Mouse (Mus musculus): ENCODE measurements around the gene Cldn7. TPM values are rescaled to one million over a fixed set of nuclear protein-coding genes. Genes with fewer than 3 reads are reported as not detected.

The Cldn7 gene
- polyA plus RNA-seq, 1 experiment from 2014 or later, result 13.4 TPM

GRCm38 (mm10) chr11:69984431-69984830, 19.9 kb downstream of the Cldn7 start:
- Histone ChIP-seq H3K27ac (no peak overlapping the region), H3K9me3 (no peaks in the 10 kb centered on the region), H3K27me3 (no peaks in the 10 kb centered on the region), H3K36me3 (peaks cover 60% of the 10 kb centered on the region), H3K4me2 (replicated peaks) (no peak overlapping the region), H3K4me3 (no peak overlapping the region), H3K4me1 (peaks cover 22% of the 10 kb centered on the region), H3K9ac (0 out of 2 replicates have a peak overlapping the region, but pooled peaks have one; percentile 4)
- 89% methylated on average over 8 of the region's 8 CpGs for WGBS
- no peak for ATAC-seq (ENCODE audit: low FRiP score, low read depth)

- peak overlapping the region; percentile 31; the same call in 1 of the 2 replicates for H3K9ac ChIP-seq
- ATAC-seq (ENCODE audit: low FRiP score, low read depth), result no peak
- no peaks in the 10 kb centered on the region for H3K9me3 ChIP-seq
- H3K27ac ChIP-seq, result no peak overlapping the region; the same call in 1 of the 2 replicates
- H3K4me2 ChIP-seq (replicated peaks), result no peak overlapping the region
- H3K27me3 ChIP-seq, result no peaks in the 10 kb centered on the region
- WGBS, result 90% methylated on average over 8 of the region's 8 CpGs
- peaks cover 69% of the 10 kb centered on the region for H3K36me3 ChIP-seq
- peaks cover 30% of the 10 kb centered on the region for H3K4me1 ChIP-seq
- no peak overlapping the region for H3K4me3 ChIP-seq
Observed at GRCm38 (mm10) chr11:69989949-69990348, 25.4 kb downstream of the Cldn7 start.

- Histone ChIP-seq H3K27ac (peak within 1 kb of the TSS; percentile 90), H3K4me1 (peaks cover 30% of the 10 kb centered on the region), H3K4me2 (replicated peaks) (peak within 1 kb of the TSS; percentile 72), H3K27me3 (no peaks in the 10 kb centered on the region), H3K9ac (peak within 1 kb of the TSS; percentile 89), H3K36me3 (peaks cover 60% of the 10 kb centered on the region), H3K9me3 (no peaks in the 10 kb centered on the region), H3K4me3 (peak within 1 kb of the TSS; percentile 80)
- WGBS, result under 1% methylated on average over 40 of the region's 40 CpGs
- ATAC-seq (ENCODE audit: low FRiP score, low read depth), result peak; percentile 70
Observed at GRCm38 (mm10) chr11:69990850-69991691, 26.5 kb downstream of the Cldn7 start, which contains the start of gene Gabarap. Gabarap (plus strand) TSS chr11:69991143.

DNA sequence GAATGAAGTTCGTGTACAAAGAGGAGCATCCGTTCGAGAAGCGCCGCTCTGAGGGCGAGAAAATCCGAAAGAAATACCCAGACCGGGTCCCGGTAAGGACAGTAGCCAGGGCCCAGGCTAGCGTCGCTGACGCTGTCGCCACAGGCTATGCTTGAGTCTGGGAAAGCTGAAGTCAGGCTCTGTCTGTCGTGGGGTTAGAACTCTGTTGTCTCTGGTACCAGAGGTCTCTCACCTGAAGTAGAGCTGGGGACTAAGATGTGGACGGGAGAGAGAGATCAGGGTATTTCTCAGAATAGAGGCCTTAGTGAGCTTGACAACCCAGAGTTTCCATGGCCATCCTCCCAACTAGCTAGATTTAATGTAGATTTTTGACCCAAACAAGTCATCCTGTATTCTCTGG, 27.1 kb downstream of the Cldn7 start:
- H3K36me3 ChIP-seq, result peaks cover 54% of the 10 kb centered on the region
- H3K9me3 ChIP-seq, result no peaks in the 10 kb centered on the region
- H3K27me3 ChIP-seq, result no peaks in the 10 kb centered on the region
- WGBS, result under 1% methylated on average over 15 of the region's 15 CpGs
- H3K9ac ChIP-seq, result peak overlapping the region; percentile 89
- H3K4me3 ChIP-seq, result peak overlapping the region; percentile 80
- 0 out of 2 replicates have a peak, but pooled peaks have one; percentile 0 for ATAC-seq (ENCODE audit: low FRiP score, low read depth)
- peaks cover 30% of the 10 kb centered on the region for H3K4me1 ChIP-seq
- peak overlapping the region; percentile 90 for H3K27ac ChIP-seq
- peak overlapping the region; percentile 72 for H3K4me2 ChIP-seq (replicated peaks)

- H3K4me3 ChIP-seq, result peak overlapping the region; percentile 80
- peak overlapping the region; percentile 89 for H3K9ac ChIP-seq
- 84% methylated on average over 10 of the region's 10 CpGs for WGBS
- peaks cover 31% of the 10 kb centered on the region for H3K4me1 ChIP-seq
- no peaks in the 10 kb centered on the region for H3K9me3 ChIP-seq
- ATAC-seq (ENCODE audit: low FRiP score, low read depth), result no peak
- no peak overlapping the region for H3K27ac ChIP-seq
- H3K36me3 ChIP-seq, result peaks cover 47% of the 10 kb centered on the region
- no peaks in the 10 kb centered on the region for H3K27me3 ChIP-seq
- peak overlapping the region; percentile 72 for H3K4me2 ChIP-seq (replicated peaks)
Observed at GRCm38 (mm10) chr11:69992396-69992795, 27.8 kb downstream of the Cldn7 start.

DNA sequence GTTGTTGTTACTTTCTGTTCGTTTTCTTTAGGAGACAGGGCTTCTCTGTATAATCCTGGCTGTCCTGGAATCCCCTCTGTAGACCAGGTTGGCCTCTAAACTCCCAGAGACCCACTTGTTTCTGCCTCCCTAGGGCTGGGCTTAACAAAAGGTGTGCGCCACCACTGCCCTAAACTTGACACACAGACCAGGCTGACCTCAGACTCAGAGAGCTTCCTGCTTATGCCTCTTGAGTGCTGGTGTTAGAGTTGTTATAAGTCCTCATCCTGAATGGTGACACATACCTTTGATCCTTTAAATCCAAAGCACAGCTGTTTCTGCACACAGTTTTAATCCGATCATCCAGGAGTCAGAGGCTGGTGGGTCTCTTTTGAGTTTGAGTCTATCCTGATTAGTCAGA, 28.4 kb downstream of the Cldn7 start:
- ATAC-seq (ENCODE audit: low FRiP score, low read depth), result no peak
- peak overlapping the region; percentile 89; the same call in 1 of the 2 replicates for H3K9ac ChIP-seq
- peak overlapping the region; percentile 72 for H3K4me2 ChIP-seq (replicated peaks)
- H3K27ac ChIP-seq, result no peak overlapping the region
- H3K27me3 ChIP-seq, result no peaks in the 10 kb centered on the region
- H3K4me3 ChIP-seq, result peak overlapping the region; percentile 80
- peaks cover 46% of the 10 kb centered on the region for H3K36me3 ChIP-seq
- H3K9me3 ChIP-seq, result no peaks in the 10 kb centered on the region
- WGBS, result 88% methylated on average over 3 of the region's 3 CpGs
- peaks cover 36% of the 10 kb centered on the region for H3K4me1 ChIP-seq

- Histone ChIP-seq H3K4me2 (replicated peaks) (peak overlapping the region; percentile 62), H3K4me1 (peaks cover 46% of the 10 kb centered on the region), H3K9me3 (no peaks in the 10 kb centered on the region), H3K27ac (no peak overlapping the region), H3K27me3 (no peaks in the 10 kb centered on the region), H3K9ac (no peak overlapping the region), H3K4me3 (peak overlapping the region; percentile 98; the same call in 1 of the 2 replicates), H3K36me3 (peaks cover 46% of the 10 kb centered on the region)
- no peak for ATAC-seq (ENCODE audit: low FRiP score, low read depth)
- 86% methylated on average over 11 of the region's 11 CpGs for WGBS
Observed at GRCm38 (mm10) chr11:69994401-69995090, 30.0 kb downstream of the Cldn7 start.

DNA sequence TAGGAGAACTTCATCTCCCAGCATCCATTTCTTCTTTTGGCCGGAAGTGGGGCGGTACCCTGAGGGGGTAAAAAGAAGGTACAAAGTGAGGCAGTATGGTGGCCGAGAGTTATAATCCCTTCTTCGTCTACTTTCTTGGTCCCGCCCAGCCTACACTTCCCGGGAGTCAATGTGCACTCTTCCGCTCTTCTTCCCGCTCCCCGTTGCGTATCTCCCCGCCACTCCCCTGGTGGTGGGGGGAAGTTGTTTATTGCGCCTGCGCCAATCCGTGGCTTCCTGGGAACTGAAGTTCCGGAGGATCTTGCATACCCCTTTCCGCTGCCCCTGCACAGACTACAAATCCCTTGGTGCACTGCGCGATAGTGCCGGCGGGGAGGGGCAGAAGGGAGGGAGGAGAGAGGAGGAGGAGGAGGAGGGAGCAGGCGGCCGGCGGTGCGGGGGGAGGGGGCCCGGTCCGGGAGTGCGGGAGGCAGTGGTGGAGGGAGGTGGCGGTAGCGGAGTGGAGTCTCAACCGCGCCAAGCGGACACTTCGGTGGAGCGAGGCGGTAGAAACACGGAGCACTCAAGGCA, 30.9 kb downstream of the Cldn7 start, which contains the start of gene Phf23:
Gene Phf23, plus strand, starts transcription at position 387 of the 570 bp plus-strand sequence.
- H3K27me3 ChIP-seq, result no peaks in the 10 kb centered on the region
- H3K4me2 ChIP-seq (replicated peaks), result peak within 1 kb of the TSS; percentile 62
- peak within 1 kb of the TSS; percentile 98 for H3K9ac ChIP-seq
- no peaks in the 10 kb centered on the region for H3K9me3 ChIP-seq
- under 1% methylated on average over 36 of the region's 36 CpGs for WGBS
- peak within 1 kb of the TSS; percentile 98 for H3K4me3 ChIP-seq
- peak within 1 kb of the TSS; percentile 98 for H3K27ac ChIP-seq
- H3K4me1 ChIP-seq, result peaks cover 45% of the 10 kb centered on the region
- peaks cover 44% of the 10 kb centered on the region for H3K36me3 ChIP-seq
- ATAC-seq (ENCODE audit: low FRiP score, low read depth), result peak; percentile 85

DNA sequence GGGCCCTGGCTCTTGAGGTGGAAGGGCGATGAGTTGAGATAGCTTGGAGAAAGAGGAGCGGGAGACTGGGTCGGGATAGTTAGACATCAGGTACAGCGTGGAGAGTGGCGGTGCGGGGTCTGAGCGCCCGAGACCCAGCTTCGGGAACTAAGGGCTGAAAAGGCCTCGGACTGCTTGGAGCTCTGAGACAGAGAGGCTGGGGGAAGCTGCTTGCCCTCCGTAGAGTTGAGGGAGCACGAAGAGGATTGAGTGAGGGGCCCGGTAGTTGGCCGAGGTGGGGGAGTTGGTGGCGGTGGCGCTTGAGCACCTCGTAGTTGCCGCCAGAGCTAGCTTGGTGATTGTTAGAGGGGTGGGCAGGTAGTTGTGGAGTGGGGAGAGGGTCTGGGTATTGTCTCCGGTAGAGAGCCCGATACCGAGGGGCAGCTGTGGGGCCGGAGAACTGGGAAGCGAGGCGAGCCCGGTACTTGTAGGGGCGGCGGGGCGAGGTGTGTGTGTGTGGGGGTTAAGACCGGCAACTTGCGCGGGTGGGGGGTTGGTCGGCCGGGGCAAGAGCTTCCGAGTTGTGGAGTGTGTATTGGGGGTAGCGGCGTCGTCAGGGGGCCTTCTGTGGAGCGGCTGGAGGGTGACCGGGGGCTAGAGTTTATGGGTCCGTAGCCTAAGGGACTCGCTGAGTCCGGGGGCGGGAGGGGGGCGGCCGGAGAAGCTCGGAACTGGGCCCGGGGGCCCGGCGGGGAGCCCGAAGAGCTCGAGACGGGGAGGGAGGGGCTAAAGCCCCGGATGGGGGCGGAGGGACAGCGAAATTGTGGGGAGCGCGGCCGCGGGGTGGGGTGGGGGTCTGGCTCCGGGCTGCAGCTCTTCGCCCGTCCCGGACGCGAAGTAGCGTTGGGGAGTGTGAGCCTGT, 31.8 kb downstream of the Cldn7 start:
- peaks cover 44% of the 10 kb centered on the region for H3K4me1 ChIP-seq
- no peaks in the 10 kb centered on the region for H3K27me3 ChIP-seq
- no peak for ATAC-seq (ENCODE audit: low FRiP score, low read depth)
- H3K9me3 ChIP-seq, result no peaks in the 10 kb centered on the region
- peak overlapping the region; percentile 98 for H3K4me3 ChIP-seq
- H3K27ac ChIP-seq, result peak overlapping the region; percentile 98
- WGBS, result under 1% methylated on average over 65 of the region's 66 CpGs
- H3K4me2 ChIP-seq (replicated peaks), result peak overlapping the region; percentile 62
- peak overlapping the region; percentile 98 for H3K9ac ChIP-seq
- peaks cover 44% of the 10 kb centered on the region for H3K36me3 ChIP-seq

DNA sequence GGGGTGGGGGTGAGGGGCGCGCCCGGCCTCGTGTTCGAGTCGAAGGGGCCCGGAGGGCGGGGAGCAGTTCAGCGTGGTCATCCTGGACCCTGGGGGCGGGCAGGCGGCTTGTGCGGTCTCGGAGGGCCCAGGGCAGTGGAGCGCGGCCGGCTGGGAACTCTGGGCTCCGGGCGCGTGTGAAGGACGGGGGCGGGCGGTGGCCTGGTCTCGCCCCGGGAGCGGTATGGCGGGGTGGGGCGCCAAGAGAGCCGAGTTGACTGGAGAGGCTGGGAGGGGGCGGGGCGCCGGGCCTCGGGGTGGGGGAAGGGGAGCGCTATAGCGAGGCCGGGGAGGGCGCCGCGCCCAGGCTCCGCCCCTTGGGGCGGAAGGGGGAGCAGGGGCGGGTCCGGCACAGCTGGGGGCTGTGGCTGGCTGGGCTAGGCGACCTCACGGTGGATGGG, 32.5 kb downstream of the Cldn7 start:
- Histone ChIP-seq H3K27me3 (no peaks in the 10 kb centered on the region), H3K9me3 (no peaks in the 10 kb centered on the region), H3K9ac (peak overlapping the region; percentile 98), H3K4me3 (peak overlapping the region; percentile 98), H3K36me3 (peaks cover 44% of the 10 kb centered on the region), H3K4me2 (replicated peaks) (peak overlapping the region; percentile 62), H3K27ac (peak overlapping the region; percentile 98), H3K4me1 (peaks cover 51% of the 10 kb centered on the region)
- peak; percentile 37 for ATAC-seq (ENCODE audit: low FRiP score, low read depth)
- 0% methylated on average over 19 of the region's 44 CpGs for WGBS

Data from limb, embryonic 13.5 days (tissue).